Mouse (Mus musculus) G1E-ER4 (cell line): ENCODE data around the gene Ubqlnl. TPM values are rescaled to one million over a fixed set of nuclear protein-coding genes. Genes with fewer than 3 reads are reported as not detected.

Source experiments
- GATA1 ChIP-seq: IDR thresholded peaks from one replicate; pipeline ENCODE4 v1.8.0; 2012; ENCODE audit warnings: low read length, inconsistent platforms
- polyA plus RNA-seq: library from polyadenylated mRNA; stranded (reverse); fragments of >175 nt; gene quantifications from 2 replicates; pipeline ENCODE4 v1.2.3, GENCODE M21; 2012

Gene Ubqlnl
- polyA plus RNA-seq, result not detected in 2 replicates

DNA sequence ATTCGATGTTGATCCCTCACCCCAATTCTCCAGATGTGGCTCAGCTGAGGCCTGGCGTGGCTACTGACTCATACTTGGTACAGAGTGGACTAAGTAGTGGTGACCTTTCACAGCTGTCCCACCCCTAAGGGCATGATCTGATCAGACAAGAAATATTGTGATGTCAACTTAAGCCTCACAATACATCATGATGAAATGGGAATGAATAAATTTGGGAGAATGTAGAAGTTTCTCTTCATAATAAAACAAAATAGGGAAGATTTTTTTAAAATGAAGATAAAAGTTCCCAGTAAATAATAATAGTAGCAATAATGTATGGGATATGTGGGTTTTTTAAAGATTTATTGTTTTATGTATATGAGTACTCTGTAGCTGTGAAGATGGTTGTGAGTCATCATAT lies at the start of gene Ubqlnl:
Gene Ubqlnl, minus strand, starts transcription at position 101 of the 400 bp plus-strand sequence.
- no peak for TF ChIP-seq GATA1

DNA sequence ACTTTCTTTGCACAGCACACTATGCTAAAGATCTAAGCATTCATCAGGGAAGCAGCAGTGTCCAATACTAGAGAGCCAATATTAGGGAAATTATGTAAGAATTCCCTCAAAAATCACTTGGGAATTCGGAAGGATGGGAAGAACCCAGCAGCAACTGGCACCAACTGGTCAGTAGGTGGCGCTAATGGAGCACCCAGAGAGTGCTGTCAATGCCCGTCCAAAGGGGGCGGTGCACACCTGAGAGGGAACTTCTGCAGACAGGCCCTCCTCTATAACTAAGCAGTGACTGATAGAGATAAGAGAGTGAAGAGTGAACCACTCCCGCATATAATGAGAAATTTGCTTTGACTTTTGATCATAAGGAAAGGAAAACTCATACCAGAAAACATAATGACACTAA lies 49.5 kb upstream of the Ubqlnl start:
- no peak for TF ChIP-seq GATA1

DNA sequence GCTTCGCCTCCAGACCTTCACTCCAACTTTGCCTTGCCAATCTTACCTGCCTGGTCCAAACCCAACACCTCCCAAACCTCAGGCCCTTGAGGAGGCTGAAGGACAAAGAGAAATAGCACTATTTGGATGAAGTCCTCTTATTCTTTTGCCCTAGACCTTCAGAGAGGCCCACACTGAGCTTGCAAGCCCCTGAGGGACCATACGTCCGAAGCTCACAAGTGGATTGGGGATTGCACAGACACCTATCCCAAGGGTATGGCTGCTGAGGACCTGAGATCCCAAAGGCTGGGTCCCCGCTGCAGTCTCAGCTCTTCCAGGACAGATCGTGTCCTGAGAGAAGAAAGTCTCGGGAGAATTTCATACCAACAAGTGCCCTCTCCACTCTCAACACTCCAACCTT lies 45.5 kb upstream of the Ubqlnl start, which contains the start of gene Olfr649:
Gene Olfr649, minus strand, starts transcription at position 101 of the 400 bp plus-strand sequence.
- no peak for TF ChIP-seq GATA1

DNA sequence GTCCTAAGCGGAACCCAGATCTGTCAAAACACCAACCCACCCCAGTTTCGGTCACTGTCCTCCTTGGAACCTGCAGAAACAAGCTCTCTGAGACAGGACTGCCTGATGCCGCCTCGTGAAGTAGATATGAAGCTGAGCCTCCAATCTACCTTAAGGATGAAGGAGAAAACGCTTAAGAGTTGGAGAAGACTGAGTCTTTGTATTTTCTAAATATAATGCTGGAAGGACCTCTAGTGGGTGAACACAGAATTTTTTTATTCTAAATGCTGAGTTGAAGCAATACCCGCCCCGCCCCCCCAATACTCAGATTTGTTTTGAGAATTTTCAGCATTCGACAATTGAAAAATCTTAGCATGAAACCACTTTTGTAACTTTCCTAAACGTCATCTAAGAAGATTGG lies 40.9 kb upstream of the Ubqlnl start:
- no peak for TF ChIP-seq GATA1

DNA sequence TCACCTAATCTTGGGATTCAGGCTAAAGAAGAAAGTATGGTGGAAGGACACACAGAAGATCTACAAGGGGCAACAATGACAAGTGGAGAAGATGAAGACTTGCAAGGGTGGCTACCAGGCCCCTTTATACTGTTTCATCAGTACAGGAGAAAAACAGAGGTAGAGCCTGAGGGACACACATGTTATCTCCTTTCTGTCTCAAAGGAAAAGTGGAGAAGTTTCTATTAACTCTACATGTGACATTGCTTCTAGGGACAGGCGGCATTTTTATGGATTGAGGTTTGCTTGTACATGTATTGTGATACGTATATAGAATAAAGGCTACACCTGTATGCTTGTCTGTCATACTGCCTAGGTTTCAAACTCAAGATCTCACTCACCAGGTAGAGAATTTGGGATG lies 32.9 kb upstream of the Ubqlnl start, which contains the start of gene Olfr648:
Gene Olfr648, minus strand, starts transcription at position 101 of the 400 bp plus-strand sequence.
- TF ChIP-seq GATA1, result no peak

DNA sequence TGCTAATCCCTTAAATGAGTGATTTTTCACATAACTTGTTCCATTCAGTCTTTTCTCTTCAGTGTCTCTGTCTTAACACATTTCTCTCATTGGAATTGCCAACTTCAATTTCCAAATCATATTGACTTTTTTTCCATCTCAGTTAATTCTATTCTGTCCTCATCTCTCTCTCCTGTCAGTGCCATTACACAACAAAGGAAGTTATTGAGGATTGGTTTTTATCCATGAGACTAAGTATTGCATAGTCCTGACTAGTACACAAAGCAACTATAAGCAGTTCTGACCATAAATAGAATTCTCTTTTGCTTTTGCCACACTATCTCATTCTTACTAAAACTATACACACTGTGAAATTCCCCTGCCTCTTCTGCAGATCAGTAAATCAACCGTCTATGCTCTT lies 28.7 kb upstream of the Ubqlnl start:
- TF ChIP-seq GATA1, result no peak

DNA sequence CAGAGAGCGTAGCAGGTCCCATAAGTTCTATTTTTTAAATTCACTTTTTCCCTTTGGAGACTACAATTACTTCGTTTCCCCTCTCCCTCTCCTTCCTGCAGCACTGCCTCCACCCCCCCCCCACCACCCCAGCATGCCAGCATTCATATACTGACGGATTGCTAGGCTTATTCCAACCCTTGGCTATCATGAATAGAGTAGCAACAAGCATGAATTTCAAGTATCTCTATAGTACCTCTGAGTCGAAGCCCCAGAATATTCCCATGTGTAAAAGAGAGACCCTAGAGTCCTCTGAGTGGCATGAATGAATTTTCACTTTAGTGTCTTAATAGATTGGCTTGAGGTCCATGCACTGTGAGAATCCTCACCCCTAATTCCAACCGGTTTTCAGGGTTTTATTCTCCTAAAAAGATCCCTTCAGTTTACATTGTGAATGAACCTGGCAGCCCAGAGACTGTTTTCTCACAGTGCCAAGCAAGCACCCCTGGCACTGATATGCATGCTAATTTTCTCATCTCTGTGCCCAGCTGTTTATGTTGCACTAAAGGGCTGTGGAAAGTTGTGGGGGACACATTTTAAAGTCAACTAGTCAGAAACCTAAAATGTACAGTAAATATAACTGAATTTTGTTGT lies 28.2 kb upstream of the Ubqlnl start:
- no peak for TF ChIP-seq GATA1

DNA sequence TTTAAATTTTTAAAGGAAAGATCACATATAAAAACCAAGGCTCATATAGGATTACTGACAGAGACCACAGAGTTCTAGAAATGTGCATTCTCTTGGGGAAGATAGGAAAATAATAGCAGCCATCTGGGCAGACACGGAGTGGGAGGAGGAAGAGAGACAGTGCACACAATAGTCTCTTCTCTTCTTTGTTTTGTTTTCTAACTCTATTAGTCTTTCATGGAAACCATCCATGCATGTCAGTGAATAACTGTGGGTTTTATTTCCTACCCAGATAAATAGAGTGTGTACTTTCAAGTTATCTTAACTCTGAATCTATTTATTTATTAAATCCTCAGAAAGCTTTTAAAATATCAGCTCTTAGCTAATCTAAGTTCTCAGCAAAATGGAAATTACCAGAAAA lies 24.7 kb upstream of the Ubqlnl start:
- TF ChIP-seq GATA1, result no peak

DNA sequence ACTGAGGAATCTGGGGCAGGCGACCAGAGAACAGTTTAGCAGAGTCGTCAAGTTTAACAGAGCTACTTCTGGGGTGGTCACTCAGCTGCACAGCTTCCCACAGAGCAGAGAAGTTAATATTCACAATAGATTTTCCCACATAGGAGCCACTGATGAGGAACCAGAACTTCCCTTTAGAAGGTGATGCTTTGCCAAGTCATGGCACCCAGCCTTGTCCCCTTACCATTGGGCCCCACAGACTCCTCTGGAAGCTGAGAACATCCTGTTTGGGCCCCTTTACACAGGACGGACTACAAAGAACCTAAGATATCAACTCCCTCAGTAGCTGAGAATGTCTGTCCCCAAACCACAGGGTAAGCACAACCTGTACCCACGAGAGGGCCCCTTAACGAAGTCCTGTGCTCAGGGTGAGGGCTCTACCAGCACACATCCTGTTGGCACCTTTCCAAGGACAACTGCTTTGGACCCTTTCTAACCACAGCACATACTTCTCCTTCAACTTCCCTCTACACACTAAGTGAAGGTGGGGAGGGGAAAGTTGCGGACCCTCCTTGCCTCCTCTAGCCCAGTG lies 19.4 kb upstream of the Ubqlnl start:
- no peak for TF ChIP-seq GATA1

DNA sequence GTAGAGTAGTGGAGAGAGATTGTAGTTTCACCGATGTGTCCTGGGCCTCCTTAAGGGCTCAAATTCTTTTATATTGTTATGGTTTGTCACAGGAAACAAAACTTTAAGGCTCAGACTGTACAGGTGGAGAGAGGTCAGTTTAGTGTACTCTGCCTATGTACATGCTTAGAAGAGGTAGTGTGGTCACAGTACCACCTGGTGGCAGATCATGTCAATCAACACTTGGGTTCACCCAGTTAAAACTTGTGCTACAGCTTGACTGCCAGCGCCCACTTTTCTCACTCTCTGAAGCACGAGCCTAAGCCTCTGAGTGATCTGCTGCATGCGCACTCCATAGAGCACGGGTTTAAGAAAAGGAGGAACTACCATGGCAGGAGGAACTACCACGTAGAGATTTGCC lies 16.7 kb upstream of the Ubqlnl start:
- TF ChIP-seq GATA1, result no peak

DNA sequence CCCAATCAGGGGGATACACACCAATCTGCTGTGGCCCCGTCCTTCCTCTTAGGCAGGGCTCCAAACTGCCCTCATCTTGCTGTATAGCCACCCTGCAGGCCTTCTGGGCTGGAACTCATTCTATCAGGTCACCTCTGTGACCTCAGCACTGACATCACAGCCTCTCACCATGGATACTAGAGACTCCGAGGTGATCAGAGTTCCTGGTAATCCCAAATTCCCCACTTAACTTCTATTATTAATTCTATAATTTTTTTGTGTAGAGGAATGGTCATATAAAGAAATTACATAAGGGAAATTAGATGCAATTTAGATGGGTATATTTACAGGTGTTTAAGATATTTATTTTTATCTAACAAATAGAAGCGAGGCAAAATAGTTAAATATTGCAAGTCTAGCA lies 7.2 kb downstream of the Ubqlnl start, which contains the start of gene Ubqln3:
Gene Ubqln3, minus strand, starts transcription at position 101 of the 400 bp plus-strand sequence.
- no peak for TF ChIP-seq GATA1

DNA sequence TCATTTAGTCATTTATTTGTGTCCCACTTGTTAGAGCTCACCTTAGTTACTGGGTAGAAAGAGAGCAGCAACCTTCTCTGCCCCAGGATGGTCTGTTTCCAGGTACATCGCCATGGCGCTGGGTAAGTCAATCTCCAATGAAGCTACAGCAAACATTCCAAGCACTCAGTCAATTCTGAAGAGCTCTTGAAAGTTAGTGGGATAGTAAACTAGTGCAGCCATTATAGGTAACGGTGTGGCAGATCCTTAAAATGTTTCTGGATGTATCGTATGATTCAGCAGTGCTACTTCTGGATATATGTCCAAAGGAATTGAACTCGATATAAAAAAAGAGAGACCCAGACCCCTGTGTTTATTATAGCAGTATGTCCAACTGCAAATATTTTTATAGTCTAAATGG lies 13.1 kb downstream of the Ubqlnl start, which contains the start of gene Olfr643:
Gene Olfr643, minus strand, starts transcription at position 101 of the 400 bp plus-strand sequence.
- no peak for TF ChIP-seq GATA1

DNA sequence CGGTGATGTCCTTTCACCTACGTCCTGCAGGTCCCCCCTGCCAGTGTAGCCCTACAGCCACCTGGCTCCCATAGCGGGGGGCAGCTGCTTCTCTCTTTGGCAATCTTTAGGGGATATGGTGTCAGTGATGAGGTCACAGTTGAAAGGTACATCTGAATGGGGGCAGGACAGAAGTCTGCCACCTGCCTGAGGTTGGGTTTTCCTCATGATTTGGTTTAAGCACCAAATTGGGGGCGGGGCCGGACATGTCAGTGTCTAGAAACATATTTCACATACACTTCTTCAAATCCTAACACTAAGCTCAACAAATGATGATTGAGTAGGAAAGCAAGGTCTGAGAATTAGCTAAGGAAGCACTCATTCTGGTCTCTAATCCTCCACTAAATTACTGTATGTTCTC lies 20.6 kb downstream of the Ubqlnl start, which contains the start of gene Ubqln5:
Gene Ubqln5, minus strand, starts transcription at position 101 of the 400 bp plus-strand sequence.
- TF ChIP-seq GATA1, result no peak

DNA sequence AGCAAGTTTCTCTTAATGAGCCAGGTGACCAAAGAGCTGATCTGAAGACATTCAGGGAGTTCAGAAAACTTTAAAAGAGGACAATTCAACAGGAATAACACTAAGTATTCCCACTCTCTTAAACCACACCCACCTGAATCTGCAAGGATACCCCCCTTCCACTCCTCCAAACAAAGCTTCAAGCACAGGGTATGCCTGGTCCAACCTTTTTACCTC lies 45.7 kb downstream of the Ubqlnl start, which contains the start of gene Olfr646:
Gene Olfr646, plus strand, starts transcription at position 117 of the 216 bp plus-strand sequence.
- no peak for TF ChIP-seq GATA1

DNA sequence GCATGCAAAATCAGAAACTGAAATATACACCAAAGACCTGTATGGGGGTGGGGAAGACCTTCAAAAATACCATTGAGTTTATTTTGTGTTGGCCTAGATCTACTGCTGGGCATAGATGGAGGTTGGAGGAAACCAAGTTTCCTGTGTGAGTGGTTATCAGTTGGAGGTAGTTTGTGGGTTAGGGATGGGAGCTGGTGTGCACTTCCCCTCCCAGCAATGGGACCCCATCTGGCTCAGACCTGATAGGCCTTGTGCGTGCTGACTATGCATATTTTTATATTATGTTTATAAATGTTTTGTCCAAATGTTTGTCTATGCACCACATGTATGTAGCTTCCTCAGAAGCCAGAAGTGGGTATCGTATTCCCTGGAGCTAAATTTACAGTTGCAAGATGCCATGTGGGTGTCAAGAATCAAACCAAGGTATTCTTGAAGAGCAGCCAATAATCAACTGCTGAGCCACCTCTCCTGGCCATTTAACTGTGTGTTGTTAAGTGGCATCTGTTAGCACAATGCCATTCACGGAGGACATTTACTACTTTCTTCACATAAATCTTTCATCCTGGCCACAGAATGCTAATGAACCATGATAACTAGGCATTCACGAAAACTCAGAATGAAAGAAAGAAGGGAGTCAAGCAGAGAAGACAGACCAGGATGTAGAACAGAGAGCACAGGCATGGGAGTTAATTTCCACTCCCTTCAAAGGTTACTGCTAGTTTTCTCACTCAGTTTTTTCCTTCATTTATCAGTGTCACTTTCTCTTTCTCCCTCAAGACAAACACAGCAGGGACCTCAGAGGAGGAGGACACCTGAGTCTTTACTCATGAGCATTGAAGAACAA lies 46.2 kb downstream of the Ubqlnl start:
- TF ChIP-seq GATA1, result no peak

Other genes starting within 250 kb of the Ubqlnl start
- gene Olfr65, start 247.1 kb downstream of the Ubqlnl start, polyA plus RNA-seq, result not detected in 2 replicates
- not detected in 2 replicates for gene Olfr631, start 221.7 kb downstream of the Ubqlnl start, polyA plus RNA-seq
- not detected in 2 replicates for gene Olfr632, start 216.2 kb downstream of the Ubqlnl start, polyA plus RNA-seq
- gene Olfr633, start 206.1 kb downstream of the Ubqlnl start, polyA plus RNA-seq, result not detected in 2 replicates
- gene Olfr635, start 179.4 kb downstream of the Ubqlnl start, polyA plus RNA-seq, result not detected in 2 replicates
- gene Olfr638, start 151.8 kb downstream of the Ubqlnl start, polyA plus RNA-seq, result not detected in 2 replicates
- not detected in 2 replicates for gene Olfr639, start 133.3 kb downstream of the Ubqlnl start, polyA plus RNA-seq
- not detected in 2 replicates for gene Olfr640, start 125.0 kb downstream of the Ubqlnl start, polyA plus RNA-seq
- not detected in 2 replicates for gene Olfr641, start 115.1 kb downstream of the Ubqlnl start, polyA plus RNA-seq
- not detected in 2 replicates for gene Olfr642, start 97.9 kb downstream of the Ubqlnl start, polyA plus RNA-seq
- not detected in 2 replicates for gene 4930516K23Rik, start 89.1 kb downstream of the Ubqlnl start, polyA plus RNA-seq
- gene Olfr644, start 78.7 kb downstream of the Ubqlnl start, polyA plus RNA-seq, result not detected in 2 replicates
- gene Olfr645, start 65.1 kb downstream of the Ubqlnl start, polyA plus RNA-seq, result not detected in 2 replicates
- not detected in 2 replicates for gene Olfr646, start 45.7 kb downstream of the Ubqlnl start, polyA plus RNA-seq
- gene Ubqln5, start 20.7 kb downstream of the Ubqlnl start, polyA plus RNA-seq, result not detected in 2 replicates
- gene Olfr643, start 13.2 kb downstream of the Ubqlnl start, polyA plus RNA-seq, result not detected in 2 replicates
- not detected in 2 replicates for gene Ubqln3, start 7.3 kb downstream of the Ubqlnl start, polyA plus RNA-seq
- gene Olfm5, start 14.3 kb upstream of the Ubqlnl start, polyA plus RNA-seq, result not detected in 2 replicates
- not detected in 2 replicates for gene Olfr648, start 32.8 kb upstream of the Ubqlnl start, polyA plus RNA-seq
- gene Olfr649, start 45.4 kb upstream of the Ubqlnl start, polyA plus RNA-seq, result not detected in 2 replicates
- gene Trim6, start 68.2 kb upstream of the Ubqlnl start, polyA plus RNA-seq, result not detected in 2 replicates
- gene Trim34a, start 93.9 kb upstream of the Ubqlnl start, polyA plus RNA-seq, result 0.09 and 0.11 TPM in 2 replicates
- not detected in 2 replicates for gene Trim5, start 137.5 kb upstream of the Ubqlnl start, polyA plus RNA-seq
- not detected in 2 replicates for gene Trim12a, start 164.9 kb upstream of the Ubqlnl start, polyA plus RNA-seq
- gene Trim34b, start 178.9 kb upstream of the Ubqlnl start, polyA plus RNA-seq, result 0.09 and 0.14 TPM in 2 replicates
- gene Trim12c, start 202.8 kb upstream of the Ubqlnl start, polyA plus RNA-seq, result 1.2 and 1.5 TPM in 2 replicates
- gene Trim30b, start 219.3 kb upstream of the Ubqlnl start, polyA plus RNA-seq, result not detected in 2 replicates